Mouse (Mus musculus) stomach, postnatal 0 days (tissue): Measurements from ENCODE around the gene Pitx1.

Source experiments
- CTCF ChIP-seq: IDR thresholded peaks from 2 replicates; pipeline ENCODE4 v1.5.1; 2016; ENCODE audit warnings: antibody characterized with exemption, low read depth, mild to moderate bottlenecking, moderate library complexity
- EP300 ChIP-seq: optimal IDR thresholded peaks from 2 replicates; pipeline ENCODE3; 2016; ENCODE audit warnings: antibody characterized with exemption

- TF ChIP-seq CTCF (peak; percentile 58), EP300 (no peak)
Measured at GRCm38 (mm10) chr13:55832602-55833001, 3.4 kb downstream of the Pitx1 start.
